Mouse (Mus musculus) bone marrow, adult 2 months (tissue): ENCODE measurements at regions not wholly inside any gene's neighbourhood (a gene's known extent, or its start where the extent isn't known, plus 50 kb on each side); places are given as distances from the start of the nearest gene placed in this dataset.

ENCODE experiments used
- CTCF ChIP-seq: fragments of 200-500 bp; IDR thresholded peaks from 2 replicates; pipeline ENCODE4 v1.5.1; 2011; ENCODE audit warnings: low read length, control low read depth; ENCODE audit not compliant: control insufficient read depth, insufficient read depth
- POLR2A ChIP-seq: fragments of 200-500 bp; IDR thresholded peaks from 2 replicates; pipeline ENCODE4 v1.6.1; 2011; ENCODE audit warnings: low read depth, mild to moderate bottlenecking, control low read depth, low read length, borderline replicate concordance; ENCODE audit not compliant: control insufficient read depth

DNA sequence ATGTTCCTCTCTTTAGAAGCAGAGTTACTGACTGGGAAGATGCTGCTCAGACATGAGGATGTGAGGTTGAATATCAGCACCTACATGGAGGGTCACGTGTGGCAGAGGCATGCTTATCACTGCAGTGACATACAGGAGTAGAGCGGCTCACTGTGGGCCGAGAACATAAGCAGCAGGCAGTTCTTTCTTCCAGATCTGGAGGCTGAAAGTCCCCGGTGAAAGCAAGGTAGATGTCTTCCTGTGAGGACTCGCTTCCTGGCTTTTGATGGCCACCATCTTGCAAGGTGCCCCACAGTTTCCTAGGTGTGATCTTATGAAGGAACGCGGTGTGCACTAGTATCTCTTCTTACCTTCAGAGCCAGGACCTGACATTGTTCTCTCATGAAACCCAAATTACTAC, 505.5 kb upstream of the Mki67 start:
- no peak for TF ChIP-seq POLR2A
- no peak for TF ChIP-seq CTCF
